Mouse (Mus musculus) midbrain, embryonic 13.5 days (tissue): ENCODE measurements around the gene Sez6l2. TPM values are rescaled to one million over a fixed set of nuclear protein-coding genes. Genes with fewer than 3 reads are reported as not detected.
A peak's percentile ranks its signal among the peaks of the same experiment; 100 is the strongest.

ENCODE experiments used
- ATAC-seq: fragments of 200-750 bp; cut with Nextera tagmentation; 2 replicates; pipeline ENCODE4 v1.8.0; 2017; ENCODE audit warnings: mild to moderate bottlenecking, moderate TSS enrichment, moderate library complexity
- H3K27ac ChIP-seq: fragments of 300-500 bp; sonication (generic); 2 replicates; pipeline ENCODE4 v1.5.1; 2015; ENCODE audit warnings: inconsistent platforms, mild to moderate bottlenecking, moderate library complexity
- H3K27me3 ChIP-seq: fragments of 300-500 bp; sonication (generic); 2 replicates; pipeline ENCODE4 v1.6.1; 2015; ENCODE audit warnings: mild to moderate bottlenecking, inconsistent platforms
- H3K36me3 ChIP-seq: fragments of 300-500 bp; sonication (generic); 2 replicates; pipeline ENCODE4 v1.6.1; 2015; ENCODE audit warnings: mild to moderate bottlenecking, inconsistent platforms
- H3K4me1 ChIP-seq: fragments of 300-500 bp; sonication (generic); replicated peaks from 2 replicates; pipeline ENCODE4 v1.6.1; 2015; ENCODE audit warnings: inconsistent platforms
- H3K4me2 ChIP-seq: fragments of 300-500 bp; sonication (generic); replicated peaks from 2 replicates; pipeline ENCODE4 v1.6.1; 2015; ENCODE audit warnings: moderate library complexity, mild to moderate bottlenecking, inconsistent platforms
- H3K4me3 ChIP-seq: fragments of 300-500 bp; sonication (generic); replicated peaks from 2 replicates; pipeline ENCODE4 v1.5.1; 2015; ENCODE audit warnings: mild to moderate bottlenecking, inconsistent platforms
- H3K9ac ChIP-seq: fragments of 300-500 bp; sonication (generic); replicated peaks from 2 replicates; pipeline ENCODE4 v1.6.1; 2015; ENCODE audit warnings: mild to moderate bottlenecking, inconsistent platforms
- H3K9me3 ChIP-seq: fragments of 300-500 bp; sonication (generic); 2 replicates; pipeline ENCODE4 v1.6.1; 2016; ENCODE audit warnings: mild to moderate bottlenecking, inconsistent platforms
- WGBS: fragments of 180-500 bp; shearing (Covaris S2); methylation state at CpG from one replicate; pipeline ENCODE4 v1.1.7; 2015; 5-methylcytosine and 5-hydroxymethylcytosine counted together
- polyA plus RNA-seq: library from polyadenylated mRNA; unstranded; fragments of >200 nt; fragmentation: Nextera tagmentation; extraction: Ambion mirVana; gene quantifications from 2 replicates; pipeline ENCODE4 v1.2.1, GENCODE M21; 2015

Sez6l2 gene
- polyA plus RNA-seq, 1 experiment from 2014 or later: 34.9 TPM

DNA sequence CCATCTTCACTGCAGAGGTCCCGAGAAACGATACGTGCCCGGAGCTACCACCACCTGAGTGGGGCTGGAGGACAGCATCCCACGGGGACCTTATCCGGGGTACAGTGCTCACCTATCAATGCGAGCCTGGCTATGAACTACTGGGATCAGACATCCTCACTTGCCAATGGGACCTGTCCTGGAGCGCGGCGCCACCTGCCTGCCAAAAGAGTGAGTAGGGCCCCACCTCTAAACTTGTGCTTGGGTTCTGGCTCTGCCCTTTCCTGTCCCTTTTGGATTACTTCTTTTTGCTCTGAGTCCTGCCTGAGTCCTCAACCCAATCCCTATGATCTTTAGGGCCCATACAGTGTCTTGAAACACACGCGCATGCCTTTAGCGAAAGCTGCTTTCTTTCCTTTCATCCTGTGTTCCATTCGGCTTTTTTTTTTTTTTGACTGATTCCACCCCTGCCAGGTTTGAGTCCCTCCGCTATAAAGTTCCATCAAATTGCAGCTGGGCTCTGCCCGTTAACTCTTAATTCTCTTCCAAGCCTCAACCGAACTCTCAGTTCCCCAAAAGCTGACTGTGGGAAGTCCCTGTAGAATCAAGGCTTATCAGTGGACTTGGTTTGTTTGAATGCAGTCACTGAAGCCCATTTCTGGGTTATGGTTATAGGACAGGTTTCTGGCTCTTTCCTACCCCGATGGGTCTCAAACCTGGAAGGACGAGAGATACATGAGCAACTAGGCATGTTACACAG is 13.4 kb downstream of the Sez6l2 start:
- no peak for ATAC-seq

DNA sequence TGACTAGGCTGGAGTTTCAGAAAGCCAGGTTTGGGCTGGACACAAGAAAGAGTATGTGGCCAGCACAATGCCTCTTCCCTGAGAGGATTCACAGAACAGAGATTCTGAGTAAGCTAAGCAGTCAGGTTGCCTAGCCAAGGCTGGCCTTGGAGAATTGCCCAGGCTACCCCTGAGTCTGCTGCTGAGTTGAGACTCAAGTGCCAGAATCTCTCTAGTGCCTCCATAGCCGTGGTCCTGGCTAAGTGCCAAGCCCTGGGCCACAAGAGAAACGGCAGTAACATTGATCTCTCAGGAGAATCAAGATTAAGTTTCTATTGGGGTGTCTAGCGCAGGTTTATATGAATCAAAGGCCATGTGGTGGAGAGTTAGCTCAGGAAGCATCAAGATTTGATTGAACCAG is 15.2 kb downstream of the Sez6l2 start:
- no peaks in the 10 kb centered on the region for H3K4me1 ChIP-seq
- WGBS: 67% methylated on average over 3 of the region's 3 CpGs
- H3K4me3 ChIP-seq: no peak overlapping the region
- no peak for ATAC-seq
- H3K27me3 ChIP-seq: peaks cover 37% of the 10 kb centered on the region
- no peak overlapping the region for H3K9ac ChIP-seq
- no peaks in the 10 kb centered on the region; the same call in 1 of the 2 replicates for H3K9me3 ChIP-seq
- no peak overlapping the region for H3K4me2 ChIP-seq
- H3K36me3 ChIP-seq: peaks cover 88% of the 10 kb centered on the region
- H3K27ac ChIP-seq: no peak overlapping the region

More for the DNA sequence above, 13.4 kb downstream of the Sez6l2 start:
- H3K9me3 ChIP-seq: no peaks in the 10 kb centered on the region
- WGBS: 30% methylated on average over 19 of the region's 19 CpGs
- H3K4me2 ChIP-seq: no peak overlapping the region
- peaks cover 38% of the 10 kb centered on the region for H3K27me3 ChIP-seq
- H3K27ac ChIP-seq: no peak overlapping the region
- no peaks in the 10 kb centered on the region for H3K4me1 ChIP-seq
- H3K4me3 ChIP-seq: no peak overlapping the region
- peaks cover 87% of the 10 kb centered on the region for H3K36me3 ChIP-seq
- H3K9ac ChIP-seq: no peak overlapping the region

DNA sequence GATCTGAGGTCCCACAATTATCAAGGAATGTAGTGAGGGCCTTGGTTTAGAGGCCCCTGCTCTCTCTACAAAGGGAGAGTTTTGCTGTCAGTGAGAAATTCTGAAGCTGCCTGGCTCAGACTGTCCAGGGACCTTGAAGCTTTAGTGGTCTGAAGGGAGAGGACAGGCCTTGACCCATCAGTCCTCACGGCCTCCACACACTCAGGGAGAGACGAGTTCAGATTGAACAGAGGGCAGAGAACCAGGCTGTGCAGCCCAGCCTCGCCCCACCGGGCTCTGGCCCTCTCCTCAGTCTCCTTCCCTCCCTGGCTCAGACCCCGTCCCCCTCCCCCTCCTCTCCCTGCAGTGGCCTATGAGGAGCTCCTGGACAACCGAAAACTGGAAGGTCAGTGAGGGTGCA is 17.0 kb downstream of the Sez6l2 start:
- Histone ChIP-seq H3K4me1 (no peaks in the 10 kb centered on the region), H3K9ac (no peak overlapping the region), H3K4me3 (no peak overlapping the region), H3K4me2 (no peak overlapping the region), H3K27ac (no peak overlapping the region), H3K36me3 (peaks cover 88% of the 10 kb centered on the region), H3K9me3 (no peaks in the 10 kb centered on the region; the same call in 1 of the 2 replicates), H3K27me3 (peaks cover 20% of the 10 kb centered on the region)
- 62% methylated on average over 6 of the region's 6 CpGs for whole genome bisulfite sequencing
- no peak for ATAC-seq

DNA sequence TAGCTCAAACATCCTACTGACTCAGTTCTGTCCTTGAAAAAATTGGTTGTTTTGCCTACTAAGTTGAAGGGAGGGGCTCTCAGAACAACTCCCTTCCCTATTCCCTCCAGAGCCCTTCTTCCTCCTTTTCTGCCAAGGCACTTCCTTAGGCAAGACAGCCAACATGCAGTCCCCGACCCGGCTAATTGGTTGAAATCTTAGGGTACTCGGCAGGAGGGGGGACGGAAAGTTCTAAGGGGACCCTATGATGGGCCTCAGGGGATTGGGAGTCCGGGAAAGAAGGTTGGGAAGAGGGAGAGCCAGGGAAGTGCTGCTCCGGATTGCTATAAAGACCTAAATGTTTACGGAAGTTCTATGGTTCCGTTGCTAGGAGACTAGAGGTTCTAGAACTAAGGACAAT is 25.1 kb downstream of the Sez6l2 start:
- Histone ChIP-seq H3K9ac (no peak overlapping the region), H3K4me1 (peaks cover 17% of the 10 kb centered on the region), H3K9me3 (no peaks in the 10 kb centered on the region), H3K36me3 (peaks cover 44% of the 10 kb centered on the region), H3K27me3 (no peaks in the 10 kb centered on the region; the same call in 1 of the 2 replicates), H3K4me2 (peak overlapping the region; percentile 93), H3K27ac (no peak overlapping the region), H3K4me3 (peak overlapping the region; percentile 100; the same call in 1 of the 2 replicates)
- no peak; the same call in 1 of the 2 replicates for ATAC-seq
- 13% methylated on average over 8 of the region's 8 CpGs for WGBS

DNA sequence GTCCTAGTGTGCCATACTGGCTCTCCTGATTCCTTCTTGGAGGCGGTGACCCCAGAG is 25.4 kb downstream of the Sez6l2 start, which contains the start of gene Cdipt:
Cdipt (plus strand) TSS at position 22 of the 57 bp plus-strand sequence.
- peak within 1 kb of the TSS; percentile 93 for H3K4me2 ChIP-seq
- peaks cover 43% of the 10 kb centered on the region for H3K36me3 ChIP-seq
- peak within 1 kb of the TSS; percentile 99 for H3K9ac ChIP-seq
- peak within 1 kb of the TSS; percentile 100 for H3K4me3 ChIP-seq
- ATAC-seq: no peak
- H3K27me3 ChIP-seq: no peaks in the 10 kb centered on the region; the same call in 1 of the 2 replicates
- no peaks in the 10 kb centered on the region for H3K9me3 ChIP-seq
- 0% methylated on average over 1 of the region's 1 CpGs for WGBS
- peaks cover 17% of the 10 kb centered on the region for H3K4me1 ChIP-seq
- H3K27ac ChIP-seq: peak within 1 kb of the TSS; percentile 96

DNA sequence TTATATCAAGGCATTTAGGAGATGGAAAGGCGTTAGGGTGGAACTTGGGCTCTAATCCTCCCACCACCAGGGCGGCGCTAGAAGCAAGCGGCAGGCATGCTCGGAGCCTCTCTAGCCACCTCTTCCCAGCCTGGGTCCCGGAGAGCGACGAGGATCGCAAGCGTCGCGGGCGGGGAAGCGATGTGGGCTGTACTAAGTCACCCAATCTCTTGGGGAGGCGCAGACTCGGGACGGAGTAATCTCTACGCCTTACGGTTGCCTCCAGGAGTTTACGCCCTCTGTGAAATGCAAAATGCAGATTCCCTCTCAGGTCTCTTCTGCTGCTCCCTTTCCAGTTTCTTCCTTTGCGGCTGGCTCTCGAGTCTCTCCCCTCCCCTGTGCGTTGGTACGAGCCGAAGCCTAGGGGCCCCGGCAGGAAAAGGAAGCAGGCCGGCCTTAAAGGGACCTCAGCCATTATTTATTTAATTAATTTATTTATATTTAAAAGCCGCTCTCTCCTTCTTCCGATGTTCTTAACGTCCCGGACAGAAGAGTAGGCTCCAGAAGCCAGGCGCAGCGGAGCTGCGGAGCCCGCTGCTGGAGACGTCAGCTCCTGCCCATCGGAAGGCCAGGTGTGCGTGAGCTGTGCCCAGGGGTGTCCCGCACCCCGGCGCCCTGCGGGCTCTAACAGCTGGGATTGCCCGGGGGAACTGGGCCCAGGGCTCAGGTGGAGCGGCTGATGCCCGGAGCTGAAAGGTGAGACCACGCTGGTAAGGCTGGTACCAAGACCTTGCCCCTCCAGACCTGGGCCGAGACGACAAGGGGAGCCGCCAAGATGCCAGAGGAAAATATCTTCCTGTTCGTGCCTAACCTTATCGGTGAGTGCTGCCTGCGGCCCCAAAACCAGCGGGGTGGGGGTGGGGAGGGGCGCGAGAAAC is 25.8 kb downstream of the Sez6l2 start, which contains the start of gene Cdiptos:
Cdiptos (minus strand) TSS at position 149 of the 917 bp plus-strand sequence.
- Histone ChIP-seq H3K9ac (peak within 1 kb of the TSS; percentile 99), H3K4me1 (peaks cover 17% of the 10 kb centered on the region), H3K4me3 (peak within 1 kb of the TSS; percentile 100), H3K27me3 (no peaks in the 10 kb centered on the region; the same call in 1 of the 2 replicates), H3K27ac (peak within 1 kb of the TSS; percentile 96), H3K4me2 (peak within 1 kb of the TSS; percentile 93), H3K9me3 (no peaks in the 10 kb centered on the region), H3K36me3 (peaks cover 43% of the 10 kb centered on the region)
- ATAC-seq: peak; percentile 96
- under 1% methylated on average over 55 of the region's 55 CpGs for WGBS

DNA sequence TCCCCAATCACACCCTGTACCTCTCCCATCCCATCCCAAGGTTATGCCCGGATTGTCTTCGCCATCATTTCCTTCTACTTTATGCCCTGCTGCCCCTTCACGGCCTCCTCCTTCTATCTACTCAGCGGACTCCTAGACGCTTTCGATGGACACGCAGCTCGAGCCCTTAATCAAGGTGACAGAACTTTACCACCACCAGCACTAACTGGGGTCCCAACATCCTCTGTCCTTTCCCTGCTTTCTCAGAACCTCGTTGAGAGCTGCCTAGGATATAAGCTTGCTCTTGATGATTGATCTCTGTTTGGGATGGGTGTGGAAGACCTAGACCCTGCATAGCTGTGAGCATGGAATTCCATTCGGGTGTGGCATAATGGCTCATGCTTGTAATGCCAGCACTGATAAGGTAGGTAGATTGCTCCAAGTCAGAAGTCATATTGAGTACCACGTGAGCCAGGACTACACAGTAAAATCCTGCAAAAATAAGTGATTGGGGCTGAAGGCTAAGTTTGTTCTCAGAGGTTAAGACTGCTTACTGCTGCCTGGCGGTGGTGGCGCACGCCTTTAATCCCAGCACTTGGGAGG is 26.6 kb downstream of the Sez6l2 start:
- H3K4me1 ChIP-seq: peaks cover 17% of the 10 kb centered on the region
- H3K36me3 ChIP-seq: peaks cover 39% of the 10 kb centered on the region
- no peaks in the 10 kb centered on the region; the same call in 1 of the 2 replicates for H3K27me3 ChIP-seq
- no peaks in the 10 kb centered on the region for H3K9me3 ChIP-seq
- peak overlapping the region; percentile 93 for H3K4me2 ChIP-seq
- ATAC-seq: no peak; the same call in 1 of the 2 replicates
- 31% methylated on average over 14 of the region's 14 CpGs for WGBS
- peak overlapping the region; percentile 99 for H3K9ac ChIP-seq
- H3K27ac ChIP-seq: peak overlapping the region; percentile 96
- H3K4me3 ChIP-seq: peak overlapping the region; percentile 100

DNA sequence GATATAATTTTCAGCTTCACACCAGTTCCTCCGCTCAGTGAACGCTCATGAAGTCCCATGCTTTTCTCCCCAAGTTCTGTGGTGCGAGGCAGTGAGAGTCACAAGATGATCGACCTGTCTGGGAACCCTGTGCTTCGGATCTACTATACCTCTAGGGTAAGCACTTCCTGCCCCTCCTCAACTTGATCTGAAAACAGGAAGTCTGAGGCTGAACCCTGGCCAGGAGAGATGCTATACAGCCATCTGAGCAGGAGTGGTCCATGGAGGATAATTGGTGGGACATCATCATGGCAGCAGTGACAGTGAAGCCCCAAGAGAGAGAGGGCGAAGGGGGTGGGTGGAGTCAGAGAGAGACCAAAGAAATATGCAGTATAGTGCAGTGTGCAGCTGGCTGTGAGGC is 28.5 kb downstream of the Sez6l2 start:
- WGBS: 94% methylated on average over 6 of the region's 6 CpGs

DNA sequence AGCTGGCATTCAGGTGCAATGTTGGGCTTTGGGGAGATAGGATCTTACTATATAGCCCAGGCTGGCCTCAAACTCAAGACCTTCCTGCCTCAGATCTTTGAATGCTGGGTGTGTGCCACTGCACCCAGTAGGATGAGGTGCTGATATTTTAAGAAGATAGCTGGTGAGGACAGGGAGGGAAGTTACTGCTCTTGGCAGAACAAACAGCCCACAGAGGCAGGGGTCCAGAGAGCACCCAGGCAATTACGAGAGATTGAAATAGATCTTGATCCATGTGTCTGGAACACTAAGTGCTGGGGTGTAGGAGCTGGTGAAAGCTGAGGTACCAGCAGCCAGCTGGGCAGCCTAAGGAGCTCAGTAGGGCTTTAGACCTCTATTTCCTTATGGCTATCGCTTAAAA is 31.2 kb downstream of the Sez6l2 start:
- Histone ChIP-seq H3K4me3 (no peak overlapping the region), H3K4me2 (no peak overlapping the region), H3K9me3 (no peaks in the 10 kb centered on the region), H3K27me3 (no peaks in the 10 kb centered on the region), H3K36me3 (peaks cover 35% of the 10 kb centered on the region), H3K9ac (no peak overlapping the region), H3K4me1 (peaks cover 17% of the 10 kb centered on the region), H3K27ac (no peak overlapping the region)
- no peak for ATAC-seq
- 92% methylated on average over 2 of the region's 2 CpGs for WGBS

More for the DNA sequence above, 28.5 kb downstream of the Sez6l2 start:
- Histone ChIP-seq H3K27me3 (no peaks in the 10 kb centered on the region), H3K4me1 (peaks cover 17% of the 10 kb centered on the region), H3K36me3 (peaks cover 35% of the 10 kb centered on the region), H3K4me3 (no peak overlapping the region), H3K9me3 (no peaks in the 10 kb centered on the region), H3K27ac (no peak overlapping the region), H3K4me2 (no peak overlapping the region), H3K9ac (no peak overlapping the region)
- no peak for ATAC-seq

DNA sequence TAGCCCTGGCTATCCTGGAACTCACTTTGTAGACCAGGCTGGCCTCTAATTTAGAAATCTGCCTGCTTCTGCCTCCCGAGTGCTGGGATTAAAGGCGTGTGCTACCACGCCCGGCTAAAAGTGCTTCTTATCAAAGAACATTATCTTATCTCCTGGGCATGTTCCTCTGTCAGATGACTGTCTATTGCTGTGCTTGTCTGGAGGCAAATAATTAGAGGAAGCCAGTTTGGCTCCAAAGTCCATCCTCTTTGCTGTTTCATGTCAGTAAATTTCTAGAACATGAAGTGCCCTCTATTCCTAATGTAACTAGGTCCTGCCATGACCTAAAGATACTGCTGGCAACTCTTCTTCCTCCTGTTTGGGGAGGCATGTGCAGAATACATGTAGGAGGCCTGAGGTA is 31.7 kb downstream of the Sez6l2 start:
- Histone ChIP-seq H3K36me3 (peaks cover 35% of the 10 kb centered on the region), H3K4me2 (no peak overlapping the region)

DNA sequence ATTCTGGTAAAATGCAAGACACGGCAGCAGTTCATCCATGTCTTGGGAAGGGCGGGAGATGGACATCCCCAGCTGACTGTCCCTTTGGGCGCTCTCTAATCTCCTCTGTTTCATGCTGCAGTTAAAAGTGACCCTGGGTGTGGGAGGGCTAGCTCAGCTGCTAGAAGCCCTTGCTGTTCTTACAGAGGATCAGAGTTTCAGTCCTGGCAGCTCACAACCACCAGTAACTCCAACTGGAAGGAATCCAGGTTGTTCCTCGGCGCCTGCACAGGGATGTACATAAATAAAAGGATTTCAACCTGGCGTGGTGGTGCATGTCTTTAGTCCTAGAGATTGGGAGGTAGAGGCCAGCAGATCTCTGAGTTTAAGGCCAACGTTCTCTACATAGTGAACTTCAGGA is 32.8 kb downstream of the Sez6l2 start:
- Histone ChIP-seq H3K9ac (no peak overlapping the region), H3K36me3 (peaks cover 33% of the 10 kb centered on the region), H3K4me2 (no peak overlapping the region), H3K9me3 (no peaks in the 10 kb centered on the region), H3K27ac (no peak overlapping the region), H3K4me1 (peaks cover 3% of the 10 kb centered on the region; the same call in 1 of the 2 replicates), H3K27me3 (no peaks in the 10 kb centered on the region), H3K4me3 (no peak overlapping the region)
- WGBS: 84% methylated on average over 7 of the region's 7 CpGs
- no peak for ATAC-seq

More for the DNA sequence above, 31.7 kb downstream of the Sez6l2 start:
- Histone ChIP-seq H3K9ac (no peak overlapping the region), H3K27ac (no peak overlapping the region), H3K4me3 (no peak overlapping the region), H3K4me1 (peaks cover 13% of the 10 kb centered on the region), H3K9me3 (no peaks in the 10 kb centered on the region), H3K27me3 (no peaks in the 10 kb centered on the region)
- ATAC-seq: no peak
- 95% methylated on average over 4 of the region's 4 CpGs for WGBS
